Mouse (Mus musculus): ENCODE data around the gene Babam2.

Babam2 gene

DNA sequence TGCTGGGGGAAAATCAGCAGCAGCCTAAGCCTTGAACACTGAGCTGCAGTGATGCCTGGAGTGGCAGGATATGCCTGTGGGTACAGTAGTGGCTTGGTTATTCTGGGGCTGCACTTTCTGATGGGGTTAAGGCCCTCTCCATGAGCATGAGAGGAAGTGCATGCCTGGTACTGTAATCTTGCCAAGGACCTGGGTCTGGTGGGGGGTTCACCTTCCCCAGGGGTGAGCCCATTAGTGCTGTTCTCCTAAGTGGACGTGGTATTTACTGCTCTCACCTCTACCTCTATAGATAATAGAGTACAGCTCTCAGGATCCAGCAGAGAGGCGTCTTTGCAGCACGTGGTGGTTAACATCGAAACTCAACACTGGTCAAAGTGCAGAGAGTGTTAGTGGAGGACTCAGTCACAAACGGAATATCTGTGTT lies 16.4 kb downstream of the Babam2 start:
- DNase-seq (ENCODE audit: low read depth in 1 of 2, low spot score in 2 of 2), result no peak

DNA sequence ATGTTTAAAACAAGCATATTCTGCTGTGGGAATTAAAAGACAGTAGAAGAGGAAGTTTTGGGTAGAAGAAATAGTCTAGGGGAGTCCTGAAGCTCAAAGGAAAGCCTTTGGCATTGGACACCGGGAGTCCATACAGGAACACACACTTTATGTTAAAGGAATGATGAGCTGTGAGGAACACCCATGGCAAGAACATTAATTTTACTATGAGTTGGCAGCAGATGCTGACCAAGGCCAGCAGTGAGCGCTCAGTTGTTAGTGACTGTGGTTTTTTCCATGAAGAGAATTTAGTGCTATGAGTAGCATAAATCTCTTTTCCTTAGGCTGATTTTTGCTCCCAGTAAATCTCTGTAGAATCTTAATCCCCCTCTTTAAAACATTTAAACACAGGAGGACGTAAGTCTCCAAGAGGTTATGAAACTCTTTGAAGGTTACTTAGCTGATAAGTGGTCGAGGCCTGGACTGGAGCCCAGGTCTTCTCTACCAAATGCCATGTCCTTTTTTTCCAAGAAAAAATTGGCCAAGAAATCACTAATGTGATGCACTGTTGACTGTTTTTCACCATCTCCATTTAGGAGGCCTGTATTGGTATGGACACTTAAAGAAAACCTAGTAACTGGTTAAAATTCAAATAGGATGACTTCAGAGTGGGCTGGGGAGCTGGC lies 18.1 kb downstream of the Babam2 start:
- no peak for DNase-seq (ENCODE audit: low read depth in 1 of 2, low spot score in 2 of 2)

DNA sequence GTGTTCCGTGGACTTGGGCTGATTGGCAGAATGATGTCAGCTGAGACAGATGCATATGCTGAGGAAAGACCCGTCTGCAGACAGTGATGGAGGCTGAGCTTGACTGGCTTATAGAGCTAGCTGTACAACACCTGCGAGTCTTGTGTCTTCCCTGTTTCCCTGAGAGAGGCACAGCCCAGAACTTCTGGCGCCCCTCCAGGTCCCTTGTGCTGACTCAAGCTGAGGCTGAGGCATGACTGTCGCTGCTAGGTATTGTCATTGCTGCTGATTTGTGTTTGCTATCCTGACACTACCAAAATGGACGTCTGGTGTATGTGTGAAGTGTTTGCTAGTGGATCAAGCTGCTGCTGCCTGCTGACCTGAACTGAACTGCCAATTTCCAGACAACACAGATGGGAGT lies 27.0 kb downstream of the Babam2 start:
- DNase-seq (ENCODE audit: low read depth in 1 of 2, low spot score in 2 of 2), result no peak

DNA sequence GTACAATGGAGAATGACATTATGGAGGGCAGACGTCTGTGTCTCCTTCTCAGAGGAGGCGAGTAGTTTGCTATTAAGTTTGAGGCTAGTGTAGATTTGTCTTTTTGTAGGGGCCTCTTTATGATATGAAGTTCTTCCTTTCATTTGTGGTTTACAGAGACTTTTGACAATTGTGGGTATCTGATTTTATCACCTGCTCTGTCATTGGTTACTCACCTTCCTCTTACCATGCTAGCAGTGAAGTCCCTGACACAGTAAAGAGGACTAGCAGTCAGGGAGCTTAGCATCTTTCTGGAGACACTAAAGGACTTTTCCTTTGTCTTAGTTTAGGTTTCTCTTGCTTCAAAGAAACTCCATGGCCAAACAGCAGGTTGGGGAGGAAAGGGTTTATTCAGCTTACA lies 28.4 kb downstream of the Babam2 start:
- no peak for DNase-seq (ENCODE audit: low read depth in 1 of 2, low spot score in 2 of 2)

DNA sequence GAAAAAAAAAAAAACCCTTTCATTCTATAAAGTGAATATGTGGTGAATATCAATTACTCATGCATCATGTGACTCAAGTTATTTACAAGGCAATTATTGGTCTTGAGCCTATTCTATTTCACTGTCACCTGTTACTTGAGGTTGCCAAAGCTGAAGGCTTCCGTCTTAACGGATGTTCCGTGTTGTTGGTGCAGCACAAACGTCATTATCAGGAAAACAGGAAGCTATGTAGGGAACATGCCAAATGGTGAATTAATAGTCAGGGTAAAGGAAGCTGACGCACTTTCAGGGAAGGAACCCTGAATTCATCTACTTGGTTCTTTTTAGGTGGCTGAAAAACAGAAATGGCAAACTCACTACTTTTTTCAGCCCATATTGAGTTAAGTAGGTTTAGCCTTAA lies 30.0 kb downstream of the Babam2 start:
- no peak for DNase-seq (ENCODE audit: low read depth in 1 of 2, low spot score in 2 of 2)

DNA sequence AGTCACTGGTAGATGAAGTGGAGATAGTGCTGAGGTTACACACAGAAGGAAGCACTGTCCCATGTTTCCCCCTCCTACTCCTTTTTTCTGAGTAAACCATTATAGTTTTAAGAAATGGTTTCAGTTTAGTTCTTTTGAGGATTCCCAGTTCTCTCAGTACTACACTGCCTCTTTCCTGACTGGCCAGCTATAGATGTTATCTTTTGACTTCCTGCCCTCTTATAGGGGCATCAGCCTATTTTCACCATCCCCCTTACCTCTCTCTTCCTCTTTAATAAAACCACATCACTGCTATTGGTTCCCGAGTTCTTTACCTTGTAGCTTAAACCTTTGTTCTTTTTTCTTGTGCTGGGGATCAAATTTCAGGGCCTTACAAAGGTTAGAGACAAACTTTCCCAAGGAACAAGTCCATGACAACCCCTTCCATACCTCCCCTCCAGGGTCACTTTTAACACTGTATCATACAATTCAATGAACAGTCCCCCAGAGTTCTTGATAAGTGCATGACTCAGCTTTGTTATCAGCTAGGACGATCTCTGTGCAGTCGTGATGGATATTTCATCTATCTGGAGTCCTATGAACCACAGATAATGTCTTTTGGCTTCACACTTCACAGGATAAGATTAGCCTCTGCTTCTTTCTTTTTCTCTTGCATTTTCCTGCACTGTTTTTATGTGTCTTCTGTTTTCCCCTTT lies 35.3 kb downstream of the Babam2 start:
- DNase-seq (ENCODE audit: low read depth in 1 of 2, low spot score in 2 of 2), result no peak

DNA sequence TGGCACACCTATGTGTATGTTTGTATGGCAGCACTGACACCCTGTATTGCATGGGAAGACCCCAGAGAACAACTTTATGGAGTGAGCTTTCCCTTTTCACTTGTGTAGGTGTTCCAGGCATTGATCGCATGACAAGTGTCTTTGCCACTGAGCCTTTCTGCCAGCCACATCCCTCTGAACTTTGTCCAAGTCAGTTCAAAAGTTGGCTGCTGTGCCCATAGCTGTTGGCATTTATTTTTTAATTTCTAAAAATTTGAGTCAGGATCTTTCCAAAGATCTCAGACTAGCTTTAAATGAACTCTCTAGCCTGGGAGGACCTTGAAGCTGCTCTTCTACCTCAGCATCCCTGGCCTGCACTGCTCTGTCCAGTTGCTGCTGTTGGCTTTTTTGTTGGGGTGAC lies 44.4 kb downstream of the Babam2 start:
- DNase-seq (ENCODE audit: low read depth in 1 of 2, low spot score in 2 of 2), result no peak

DNA sequence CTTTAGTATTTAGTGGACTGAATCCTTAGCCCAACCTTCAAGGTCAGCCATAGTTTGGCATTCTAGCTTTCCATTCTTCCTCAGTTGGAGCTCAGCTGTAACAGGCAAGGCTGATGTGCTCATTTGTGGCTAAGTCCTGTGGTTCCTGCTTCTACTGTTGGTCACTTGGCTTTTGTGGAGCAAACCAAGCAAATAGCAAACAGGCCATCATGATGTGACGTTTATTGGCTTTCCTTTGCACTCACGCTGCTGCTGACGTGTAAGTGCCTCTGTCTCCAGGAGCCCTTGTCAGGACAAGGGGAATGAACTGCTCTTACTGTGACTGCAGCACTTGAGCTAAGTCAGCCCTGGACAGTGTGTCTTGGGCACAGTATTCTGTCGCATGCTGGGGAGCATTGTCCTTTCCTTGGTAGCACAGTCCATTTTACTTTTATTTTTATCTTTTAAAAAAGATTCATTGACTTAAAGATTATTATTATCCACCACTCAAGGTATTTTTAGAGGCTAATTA lies 45.1 kb downstream of the Babam2 start:
- no peak for DNase-seq (ENCODE audit: low read depth in 1 of 2, low spot score in 2 of 2)

DNA sequence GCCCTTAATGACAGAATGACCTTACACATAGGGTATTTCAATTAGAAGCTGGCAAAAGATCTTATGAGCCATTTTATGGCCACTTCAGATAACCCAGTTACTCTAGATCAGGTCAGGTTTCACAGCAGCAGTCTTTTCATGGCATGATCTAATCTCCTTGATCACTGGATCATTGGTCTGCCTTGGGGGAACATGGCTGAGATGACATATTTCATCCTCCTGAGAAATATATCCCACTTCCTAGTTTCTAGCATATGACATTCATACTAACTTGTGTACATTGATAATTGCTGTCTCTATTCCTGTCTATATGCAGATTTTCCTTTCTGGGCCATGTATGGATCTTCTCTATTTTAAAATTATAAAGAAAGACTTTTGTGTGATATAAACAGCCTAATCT lies 51.9 kb downstream of the Babam2 start:
- no peak for DNase-seq (ENCODE audit: low read depth in 1 of 2, low spot score in 2 of 2)

DNA sequence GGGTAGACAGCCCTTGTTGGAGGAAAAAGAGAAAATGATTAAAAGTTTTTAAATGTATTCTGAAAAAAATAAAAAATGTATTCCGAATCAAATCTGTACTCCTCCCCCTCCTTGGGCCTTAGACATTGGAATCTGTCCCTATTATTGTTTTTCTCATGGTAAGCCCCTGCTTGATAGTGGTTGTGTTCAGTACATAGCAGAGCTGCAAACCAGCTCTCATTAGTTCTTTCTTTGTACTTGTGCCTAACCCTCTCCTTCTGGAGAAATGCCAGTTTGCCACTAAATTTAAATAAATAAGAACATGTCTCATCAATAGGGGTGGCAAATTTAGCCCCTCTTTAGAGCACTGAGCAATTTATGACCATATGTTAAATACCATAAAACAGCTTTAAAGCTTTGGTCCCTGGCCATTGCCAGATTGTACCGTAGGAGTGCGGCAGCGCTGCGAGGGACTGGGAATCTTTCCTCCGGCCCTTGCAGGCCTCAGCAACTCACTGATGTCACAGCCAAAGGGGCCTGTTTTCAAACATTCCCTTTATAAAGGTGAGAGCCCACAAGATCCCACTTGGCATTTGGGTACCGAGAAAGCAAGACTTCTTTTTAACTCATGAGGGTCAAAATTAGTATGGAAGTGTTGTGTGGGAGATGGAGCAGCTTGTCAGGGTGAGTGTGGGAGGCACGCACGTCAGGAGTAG lies 52.9 kb downstream of the Babam2 start:
- DNase-seq (ENCODE audit: low read depth in 1 of 2, low spot score in 2 of 2), result no peak

DNA sequence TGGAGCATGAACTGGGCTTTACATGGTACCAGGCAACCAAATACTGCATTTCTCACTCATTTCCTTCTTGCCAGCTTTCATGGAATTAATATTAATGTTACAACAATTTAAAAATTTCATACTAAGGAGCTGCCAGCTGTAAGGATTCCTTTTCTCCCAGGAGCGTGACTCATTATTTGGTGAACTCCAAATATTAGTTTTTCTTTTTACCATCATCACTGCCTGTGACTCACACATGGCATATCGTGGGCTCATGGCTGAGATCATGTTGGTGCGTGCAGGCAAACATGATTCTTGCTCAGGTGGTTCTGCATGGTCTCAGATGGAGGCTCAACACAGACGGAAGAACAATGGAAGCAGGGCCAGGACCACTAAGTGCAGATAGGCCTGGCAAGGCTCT lies 53.5 kb downstream of the Babam2 start:
- DNase-seq (ENCODE audit: low read depth in 1 of 2, low spot score in 2 of 2), result no peak

DNA sequence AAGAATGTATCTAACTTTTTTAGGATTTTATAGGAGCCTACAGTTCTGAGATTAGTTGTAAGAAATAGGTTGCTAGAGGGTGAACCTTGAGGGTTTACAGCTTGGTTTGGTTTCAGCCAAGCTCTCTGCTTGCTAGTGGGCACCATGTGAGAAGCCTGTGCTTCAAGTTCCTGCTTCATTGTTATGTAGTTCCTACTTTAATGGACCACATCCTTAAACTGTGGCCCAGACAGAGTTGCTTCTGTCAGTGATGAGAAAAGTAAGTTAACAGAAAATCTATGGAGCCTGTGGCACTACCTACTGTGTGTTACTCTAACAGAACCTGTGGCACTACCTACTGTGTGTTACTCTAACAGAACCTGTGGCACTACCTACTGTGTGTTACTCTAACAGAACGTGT lies 57.1 kb downstream of the Babam2 start:
- DNase-seq (ENCODE audit: low read depth in 1 of 2, low spot score in 2 of 2), result no peak

DNA sequence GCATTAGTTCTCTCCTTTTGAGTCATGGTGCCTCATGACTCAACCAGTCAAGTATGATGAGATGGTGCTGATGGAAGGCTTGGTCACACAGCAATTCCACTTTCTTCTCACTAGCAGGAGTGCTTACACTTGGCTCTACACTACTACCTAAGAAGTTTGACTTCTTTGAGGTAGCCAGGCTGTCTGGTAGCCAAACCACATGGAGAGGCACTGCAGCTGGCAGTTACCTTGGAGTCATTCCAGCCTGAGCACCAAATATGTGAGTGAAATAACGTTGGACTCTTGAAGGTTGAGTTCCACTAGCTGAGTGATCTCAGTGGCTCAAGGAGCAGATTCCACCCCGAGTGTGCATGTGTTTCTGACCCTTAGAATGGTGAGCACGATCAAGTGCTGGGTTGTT lies 57.8 kb downstream of the Babam2 start:
- DNase-seq (ENCODE audit: low read depth in 1 of 2, low spot score in 2 of 2), result no peak

DNA sequence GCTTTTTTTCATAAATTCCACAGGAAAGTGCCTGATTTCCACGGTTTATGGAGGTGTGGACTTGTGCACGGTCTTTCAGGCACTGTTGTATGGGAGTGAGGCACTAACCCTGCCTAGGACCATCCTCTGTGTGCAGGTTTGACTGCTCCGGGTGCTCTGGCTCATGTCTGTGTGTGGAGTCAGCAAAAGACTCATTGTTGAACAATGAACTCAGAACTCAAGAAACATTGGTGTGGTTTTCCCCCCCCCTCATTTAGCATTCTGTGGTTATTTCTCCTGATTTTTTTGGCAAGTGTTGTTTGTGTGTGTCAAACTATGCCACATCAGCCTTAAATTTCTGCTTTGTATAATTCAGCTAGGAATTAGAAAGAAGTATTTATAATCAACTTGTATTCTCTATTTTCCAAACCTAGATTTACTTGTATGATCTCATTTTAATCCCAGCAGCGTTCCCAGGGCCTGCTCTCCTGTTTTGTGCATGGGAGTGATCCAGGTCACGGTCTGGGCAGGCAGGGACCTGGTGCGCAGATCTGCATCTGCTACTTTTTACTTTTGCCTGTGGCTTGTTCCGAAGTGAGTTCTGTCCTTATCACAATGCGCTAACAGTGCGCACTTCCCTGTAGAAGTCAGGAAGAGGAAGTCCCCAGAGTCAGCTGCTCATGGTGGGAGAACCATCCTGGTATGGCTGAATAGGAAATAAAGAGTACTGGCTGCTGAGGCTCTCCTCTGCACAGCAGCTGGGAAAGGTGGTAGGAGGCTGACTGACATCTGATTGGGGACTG lies 61.0 kb downstream of the Babam2 start:
- DNase-seq (ENCODE audit: low read depth in 1 of 2, low spot score in 2 of 2), result no peak

DNA sequence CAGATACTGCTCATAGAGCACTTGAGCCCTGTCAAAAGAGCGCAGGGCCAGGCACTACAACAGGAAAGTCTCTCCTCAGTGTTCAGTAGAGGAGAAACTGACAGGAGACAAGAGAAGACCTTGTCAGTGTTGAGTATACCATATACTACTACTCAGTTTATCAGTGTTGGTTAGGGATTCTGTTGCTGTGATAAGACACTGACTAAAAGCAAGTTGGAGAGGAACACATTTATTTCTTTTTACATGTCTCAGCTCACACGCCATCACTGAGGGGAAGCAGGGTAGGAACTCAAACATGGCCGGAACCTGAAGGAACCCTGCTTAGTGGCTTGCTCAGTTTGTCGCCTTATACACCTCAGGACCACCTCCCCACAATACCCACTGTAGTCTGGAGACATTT lies 64.4 kb downstream of the Babam2 start:
- DNase-seq (ENCODE audit: low read depth in 1 of 2, low spot score in 2 of 2), result no peak

DNA sequence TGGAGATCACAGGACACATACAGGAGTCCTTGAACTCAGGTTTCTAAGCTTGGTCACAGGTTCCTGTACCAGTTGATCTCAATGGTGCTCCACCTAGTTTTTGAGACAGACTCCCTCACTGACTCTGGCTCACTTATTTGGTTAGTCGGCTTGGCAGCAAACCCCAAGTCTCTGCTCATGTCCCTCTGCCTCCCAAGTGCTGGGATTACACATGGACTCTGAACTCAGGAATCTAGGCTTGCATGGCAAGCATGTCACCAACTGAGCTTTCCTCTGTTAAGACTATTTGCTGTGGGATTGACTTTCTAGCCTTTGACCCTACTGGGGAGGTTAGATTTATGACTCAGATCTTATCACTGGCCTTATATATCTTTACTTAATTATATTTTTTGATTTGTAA lies 65.3 kb downstream of the Babam2 start:
- no peak for DNase-seq (ENCODE audit: low read depth in 1 of 2, low spot score in 2 of 2)

DNA sequence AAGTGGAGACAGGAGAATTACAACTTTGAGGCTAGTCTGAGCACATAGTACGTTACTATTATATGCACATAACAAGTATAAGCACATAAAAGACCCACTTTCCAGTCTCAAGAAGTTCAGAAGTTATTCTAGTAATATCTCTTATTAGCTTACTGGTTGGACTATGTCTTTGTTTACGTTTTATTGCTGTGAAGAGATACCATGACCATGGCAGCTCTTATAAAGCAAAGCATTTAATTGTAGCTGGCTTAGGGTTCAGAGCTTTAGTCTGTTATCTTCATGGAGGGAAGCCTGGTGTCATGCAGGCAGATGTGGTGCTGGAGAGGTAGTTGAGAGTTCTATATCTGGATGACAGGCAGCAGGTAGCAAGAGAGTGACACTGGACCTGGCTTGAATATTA lies 68.3 kb downstream of the Babam2 start:
- DNase-seq (ENCODE audit: low read depth in 1 of 2, low spot score in 2 of 2), result no peak

DNA sequence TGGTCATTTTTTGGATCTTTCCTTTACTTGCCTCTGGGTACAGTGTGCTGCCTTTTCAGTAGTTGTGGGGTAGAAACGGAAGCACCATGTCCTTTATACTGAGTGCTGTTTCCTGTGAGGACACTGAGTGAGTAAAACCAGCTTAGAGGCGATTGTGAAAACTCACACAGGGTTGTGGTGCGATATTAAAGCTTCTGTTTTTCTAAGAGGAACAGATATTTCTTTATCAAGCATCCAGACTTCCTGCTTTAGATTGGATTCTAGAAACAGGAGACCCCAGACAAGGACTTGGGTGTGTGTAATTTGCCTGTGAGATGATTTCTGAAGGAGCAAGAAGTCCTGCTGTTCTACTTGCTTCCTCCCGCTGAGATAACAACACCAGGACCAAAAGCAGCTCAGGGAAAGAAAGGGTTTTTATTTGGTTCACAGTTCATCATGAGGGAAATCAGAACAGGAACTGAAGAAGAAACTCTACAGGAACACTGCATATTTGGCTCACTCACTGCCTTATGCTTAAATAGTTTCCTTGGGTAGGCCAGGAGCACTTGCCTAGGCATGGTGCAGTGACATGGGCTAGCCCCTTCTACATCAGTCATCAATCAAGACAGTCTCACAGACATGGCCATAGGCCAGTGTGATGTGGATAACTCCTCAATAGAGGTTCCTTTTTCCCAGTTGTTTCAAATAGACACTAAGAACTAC lies 69.5 kb downstream of the Babam2 start:
- DNase-seq (ENCODE audit: low read depth in 1 of 2, low spot score in 2 of 2), result peak in 1 of 2 experiments; percentile 7

DNA sequence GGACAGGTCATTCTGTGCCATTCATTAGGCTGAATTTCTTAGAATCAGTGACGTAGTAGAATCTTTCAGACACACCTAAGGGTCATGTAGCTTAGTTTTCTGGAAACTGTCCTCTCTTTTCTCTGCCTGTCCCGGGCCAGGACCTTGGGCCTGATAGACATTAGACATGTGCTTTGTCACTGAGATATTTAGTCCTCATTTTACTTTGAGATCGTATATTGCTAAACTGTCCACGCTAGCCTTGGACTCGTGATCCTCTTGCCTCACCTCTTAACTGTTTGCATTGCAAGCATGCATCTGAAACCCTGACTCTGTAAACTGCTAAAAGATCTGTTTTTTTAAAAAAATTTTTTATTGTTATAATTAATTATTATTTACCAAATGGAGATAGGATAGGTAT lies 74.0 kb downstream of the Babam2 start:
- no peak for DNase-seq (ENCODE audit: low read depth in 1 of 2, low spot score in 2 of 2)

DNA sequence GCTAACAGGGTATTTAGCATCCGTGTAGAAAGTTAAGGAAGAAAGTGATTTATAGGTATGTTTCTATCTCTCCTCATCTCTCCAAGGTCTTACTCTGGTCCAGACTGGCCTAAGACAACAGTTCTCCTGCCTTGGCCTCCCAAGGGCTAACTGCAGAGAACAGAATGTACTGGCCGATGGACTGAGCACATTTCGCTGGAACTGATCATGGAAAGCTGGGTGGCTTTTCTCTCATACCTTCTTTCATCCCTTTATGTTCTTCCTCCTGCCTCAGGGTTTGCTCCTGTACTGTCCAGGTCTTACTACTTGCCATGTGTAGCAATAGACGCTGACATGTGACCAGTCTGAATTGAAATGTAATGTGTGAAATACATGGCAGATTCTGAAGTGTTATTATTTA lies 74.4 kb downstream of the Babam2 start:
- DNase-seq (ENCODE audit: low read depth in 1 of 2, low spot score in 2 of 2), result no peak

DNA sequence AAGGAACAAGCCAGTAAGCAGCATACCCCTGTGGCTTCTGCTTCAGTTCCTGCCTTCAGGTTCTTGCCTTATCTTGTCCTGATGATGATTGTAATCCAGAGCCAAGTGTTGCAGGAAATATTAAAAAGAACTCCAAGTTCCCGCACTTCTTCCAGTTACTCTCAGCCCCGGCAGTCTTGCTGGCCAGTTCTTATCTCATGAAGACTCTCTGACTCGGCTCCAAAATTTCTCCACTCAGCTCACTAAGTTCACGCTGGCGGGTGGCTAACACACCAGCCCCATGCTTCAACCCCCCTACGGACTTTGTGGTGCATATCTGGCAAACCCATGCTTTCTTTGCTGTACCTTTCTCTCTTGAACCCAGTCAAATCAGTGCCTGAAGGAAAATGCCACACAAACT lies 77.5 kb downstream of the Babam2 start:
- no peak for DNase-seq (ENCODE audit: low read depth in 1 of 2, low spot score in 2 of 2)

All from monocyte, adult 2 months (primary cell).